8 mouse cellular contexts compared by ENCODE assay signal in the genomic region with DNA sequence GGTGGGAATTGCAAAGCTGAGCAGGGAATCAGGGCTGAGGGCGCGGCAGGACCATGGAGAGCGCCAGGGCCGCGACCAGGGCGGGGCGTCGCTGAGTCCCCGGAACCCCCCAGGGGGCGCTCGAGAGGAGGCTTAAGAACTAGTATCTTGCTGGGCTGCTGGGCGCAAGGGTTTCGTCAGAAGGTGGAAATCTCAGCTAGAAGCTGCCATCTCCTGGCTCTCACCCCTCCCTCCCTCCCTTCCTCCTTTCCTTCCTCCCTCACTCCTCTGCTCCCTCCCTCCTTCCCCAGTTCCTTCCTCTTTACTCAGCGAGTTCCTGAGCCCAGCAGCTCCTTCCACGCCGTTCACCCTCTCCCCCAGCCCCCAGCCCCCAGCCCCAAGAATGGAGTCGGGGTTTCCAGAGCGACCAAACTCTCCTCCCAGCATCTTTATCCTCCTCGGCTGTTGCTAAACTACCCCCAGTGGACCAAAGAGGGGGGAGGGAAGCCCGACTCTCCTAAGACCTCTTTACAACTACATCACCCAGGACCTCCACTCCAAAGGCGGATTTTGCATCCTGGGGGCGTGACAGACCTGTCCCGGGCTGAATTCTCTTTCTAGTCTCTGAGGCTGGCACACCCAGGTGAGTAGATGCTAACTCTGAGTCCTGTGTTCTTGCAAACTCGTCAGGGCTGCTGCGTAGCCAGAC. TPM values are rescaled to one million over a fixed set of nuclear protein-coding genes. Genes with fewer than 3 reads are reported as not detected.
DNase-seq lines count a peak whose midpoint lies in the region; ATAC-seq and TF ChIP-seq lines count a peak whose summit lies in the region.

No protein-coding gene starts in this region.

- H3K36me3 ChIP-seq in heart, adult 2 months (ENCODE audit: control insufficient read depth, insufficient read depth, low read length), result no peaks in the 10 kb centered on the region
- H3K36me3 ChIP-seq in embryonic facial prominence, embryonic 12.5 days, result no peaks in the 10 kb centered on the region

- H3K27ac ChIP-seq in heart, adult 2 months, result no peak overlapping the region
- no peak overlapping the region for H3K27ac ChIP-seq in embryonic facial prominence, embryonic 12.5 days

- no peaks in the 10 kb centered on the region for H3K79me2 ChIP-seq in heart, adult 2 months (replicated peaks; ENCODE audit: control insufficient read depth, insufficient read depth, low read length)

- peak; percentile 15 to 53 for DNase-seq in heart, adult 2 months
- DNase-seq in heart, postnatal 25 days (ENCODE audit: low spot score), result no peak
- peak; percentile 66 to 80 for DNase-seq in heart, postnatal 14 days
- peak; percentile 94 for DNase-seq in kidney, postnatal 4 days
- DNase-seq in lung, adult 2 months, result peak; percentile 54
- DNase-seq in ovary, postnatal 14 days (ENCODE audit: low spot score), result peak; percentile 79
- DNase-seq in thymus, postnatal 0 days (ENCODE audit: low spot score), result peak; percentile 62

- no peaks in the 10 kb centered on the region for H3K9me3 ChIP-seq in embryonic facial prominence, embryonic 12.5 days

- 2% methylated on average over 25 of the region's 25 CpGs for WGBS in heart, adult 2 months
- under 1% methylated on average over 23 of the region's 25 CpGs for WGBS in embryonic facial prominence, embryonic 12.5 days
- 3% methylated on average over 25 of the region's 25 CpGs for WGBS in lung, adult 2 months

- TF ChIP-seq POLR2A in heart, adult 2 months (IDR thresholded peaks at IDR 0.05; ENCODE audit: insufficient read depth, low read depth, low read length), result no peak
- no peak for TF ChIP-seq POLR2A in lung, adult 2 months (IDR thresholded peaks at IDR 0.05; ENCODE audit: borderline replicate concordance, extremely low read depth, low read depth, low read length)

- peak; percentile 63 for TF ChIP-seq CTCF in heart, adult 2 months (IDR thresholded peaks at IDR 0.05)
- peak; percentile 19; the same call in 1 of the 2 replicates for TF ChIP-seq CTCF in lung, adult 2 months (IDR thresholded peaks at IDR 0.05; ENCODE audit: insufficient read depth, low read length)

- no peak for TF ChIP-seq EP300 in heart, adult 2 months (IDR thresholded peaks at IDR 0.05; ENCODE audit: insufficient read depth, low read depth, low read length)

- no peak; the same call in 1 of the 2 replicates for ATAC-seq in embryonic facial prominence, embryonic 12.5 days (ENCODE audit: insufficient number of reproducible peaks, insufficient read depth, low FRiP score, low TSS enrichment)

- intact Hi-C loops in heart, adult 2 months (cut with DNase I), result loop anchor here (5.0 kb wide), 1 partner anchor 818 kb away; no protein-coding TSS in a partner anchor
- intact Hi-C loops in heart, postnatal 25 days (cut with DNase I), result no loop called here
- intact Hi-C loops in heart, postnatal 14 days (cut with DNase I), result no loop called here

- H3K4me2 ChIP-seq in embryonic facial prominence, embryonic 12.5 days (replicated peaks), result peak overlapping the region; percentile 14; the same call in 1 of the 2 replicates

- H3K4me1 ChIP-seq in heart, adult 2 months (ENCODE audit: control insufficient read depth, insufficient read depth, low read length), result no peaks in the 10 kb centered on the region
- no peaks in the 10 kb centered on the region for H3K4me1 ChIP-seq in embryonic facial prominence, embryonic 12.5 days
- H3K4me1 ChIP-seq in lung, adult 2 months (ENCODE audit: control insufficient read depth, insufficient read depth, low read length), result no peaks in the 10 kb centered on the region

- H3K4me3 ChIP-seq in heart, adult 2 months, result no peak overlapping the region
- H3K4me3 ChIP-seq in embryonic facial prominence, embryonic 12.5 days, result no peak overlapping the region
- no peak overlapping the region for H3K4me3 ChIP-seq in lung, adult 2 months (replicated peaks; ENCODE audit: extremely low read depth, low read depth, low read length)

- no peaks in the 10 kb centered on the region for H3K27me3 ChIP-seq in heart, adult 2 months (ENCODE audit: control insufficient read depth, insufficient read depth, low read length)
- peaks cover 19% of the 10 kb centered on the region for H3K27me3 ChIP-seq in embryonic facial prominence, embryonic 12.5 days

- no peak overlapping the region for H3K9ac ChIP-seq in heart, adult 2 months (ENCODE audit: low read depth, low read length)
- H3K9ac ChIP-seq in embryonic facial prominence, embryonic 12.5 days, result no peak overlapping the region

RNA-seq across cellular contexts. Expression of a gene that starts 22.5 kb away (rescaled TPM):
- total RNA-seq in heart, adult 2 months (2021), result under 1 TPM in 1 of 2 experiments, not detected in 1; 0.08 TPM
- polyA plus RNA-seq in heart, adult 2 months (2012; rRNA removed), result 0.03 and 0.08 TPM in 2 replicates
- total RNA-seq in heart, postnatal 25 days (2021), result under 1 TPM in 1 of 2 experiments, not detected in 1; 0.08 TPM
- 2.7 and 3.3 TPM in 2 replicates for polyA plus RNA-seq in embryonic facial prominence, embryonic 12.5 days (2016; fragmentation: Nextera tagmentation; extraction: Ambion mirVana)
- total RNA-seq in heart, postnatal 14 days (2021), result under 1 TPM in 1 of 2 experiments, not detected in 1; 0.07 TPM
- polyA plus RNA-seq in lung, adult 2 months (2012; rRNA removed), result 0.09 and 0.16 TPM in 2 replicates
- polyA plus RNA-seq in thymus, postnatal 0 days (2015; fragmentation: Nextera tagmentation; extraction: Ambion mirVana), result 0.26 and 0.37 TPM in 2 replicates
